Comparison of ENCODE assay signal across 24 mouse cellular contexts in genomic region chr4:54162308-54162707, GRCm38 (mm10).
DNase-seq lines count a peak whose midpoint lies in the region; ATAC-seq and TF ChIP-seq lines count a peak whose summit lies in the region.
"Had no signal": no experiment of that assay in that cellular context is flagged by ENCODE, and none has a peak within 500 bp of the region (broad histone marks: within the 10 kb centered on the region; RNA-seq: fewer than 3 reads in every experiment).

No protein-coding gene starts in this region.

- H3K9ac ChIP-seq in forebrain, embryonic 13.5 days = no peak overlapping the region
- no peak overlapping the region for H3K9ac ChIP-seq in forebrain, embryonic 12.5 days
- H3K9ac ChIP-seq in kidney, postnatal 0 days (ENCODE audit: low read depth, low read length) = no peak overlapping the region
- 0 out of 2 replicates have a peak overlapping the region, but pooled peaks have one; percentile 15 for H3K9ac ChIP-seq in forebrain, embryonic 15.5 days (replicated peaks)
- no peak overlapping the region for H3K9ac ChIP-seq in midbrain, postnatal 0 days (replicated peaks; ENCODE audit: low read length, poor library complexity, severe bottlenecking)
- H3K9ac ChIP-seq: embryonic facial prominence, embryonic 15.5 days; heart, embryonic 13.5 days; hindbrain, embryonic 12.5 days; limb, embryonic 13.5 days; liver, embryonic 13.5 days had no signal

- H3K4me3 ChIP-seq in forebrain, embryonic 13.5 days = no peak overlapping the region
- H3K4me3 ChIP-seq in forebrain, embryonic 12.5 days (replicated peaks) = no peak overlapping the region
- no peak overlapping the region for H3K4me3 ChIP-seq in kidney, postnatal 0 days (replicated peaks; ENCODE audit: low read depth, low read length)
- H3K4me3 ChIP-seq in forebrain, embryonic 15.5 days = no peak overlapping the region
- no peak overlapping the region for H3K4me3 ChIP-seq in midbrain, postnatal 0 days (ENCODE audit: low read depth, low read length)
- H3K4me3 ChIP-seq: embryonic facial prominence, embryonic 15.5 days; heart, embryonic 13.5 days; hindbrain, embryonic 12.5 days; limb, embryonic 13.5 days; liver, embryonic 13.5 days had no signal

- ATAC-seq in forebrain, embryonic 13.5 days = peak; percentile 43; the same call in 1 of the 2 replicates
- no peak for ATAC-seq in forebrain, embryonic 12.5 days (ENCODE audit: low FRiP score)
- no peak for ATAC-seq in kidney, postnatal 0 days (replicated peaks; ENCODE audit: low FRiP score, low read depth)
- ATAC-seq in forebrain, embryonic 15.5 days (replicated peaks) = 0 out of 2 replicates have a peak, but pooled peaks have one; percentile 41
- no peak for ATAC-seq in midbrain, postnatal 0 days (ENCODE audit: low FRiP score)
- ATAC-seq: CD4-positive, CD25-positive, alpha-beta regulatory T cell, adult 4 months had no signal

- WGBS in forebrain, embryonic 13.5 days = 43% methylated on average over 8 of the region's 8 CpGs
- 45% methylated on average over 8 of the region's 8 CpGs for WGBS in forebrain, embryonic 12.5 days
- 48% methylated on average over 8 of the region's 8 CpGs for WGBS in kidney, postnatal 0 days
- WGBS in forebrain, embryonic 15.5 days = 33% methylated on average over 8 of the region's 8 CpGs
- WGBS in midbrain, postnatal 0 days = 46% methylated on average over 8 of the region's 8 CpGs

- H3K27ac ChIP-seq in forebrain, embryonic 13.5 days = no peak overlapping the region
- no peak overlapping the region for H3K27ac ChIP-seq in forebrain, embryonic 12.5 days
- no peak overlapping the region for H3K27ac ChIP-seq in kidney, postnatal 0 days
- H3K27ac ChIP-seq in forebrain, embryonic 15.5 days (replicated peaks) = peak overlapping the region; percentile 54
- 0 out of 2 replicates have a peak overlapping the region, but pooled peaks have one; percentile 12 for H3K27ac ChIP-seq in midbrain, postnatal 0 days (ENCODE audit: low read depth, low read length)
- H3K27ac ChIP-seq: embryonic facial prominence, embryonic 15.5 days; heart, embryonic 13.5 days; hindbrain, embryonic 12.5 days; limb, embryonic 13.5 days; liver, embryonic 13.5 days had no signal

- H3K36me3 ChIP-seq in forebrain, embryonic 13.5 days (ENCODE audit: poor library complexity, severe bottlenecking) = no peaks in the 10 kb centered on the region
- H3K36me3 ChIP-seq in forebrain, embryonic 12.5 days (replicated peaks) = no peaks in the 10 kb centered on the region
- H3K36me3 ChIP-seq in kidney, postnatal 0 days (ENCODE audit: insufficient read depth, low read length) = no peaks in the 10 kb centered on the region
- no peaks in the 10 kb centered on the region for H3K36me3 ChIP-seq in forebrain, embryonic 15.5 days
- no peaks in the 10 kb centered on the region for H3K36me3 ChIP-seq in midbrain, postnatal 0 days (ENCODE audit: insufficient read depth, low read length)
- H3K36me3 ChIP-seq: embryonic facial prominence, embryonic 15.5 days; heart, embryonic 13.5 days; hindbrain, embryonic 12.5 days; limb, embryonic 13.5 days; liver, embryonic 13.5 days had no signal

- no peaks in the 10 kb centered on the region for H3K9me3 ChIP-seq in forebrain, embryonic 13.5 days (replicated peaks)
- H3K9me3 ChIP-seq in forebrain, embryonic 12.5 days = no peaks in the 10 kb centered on the region
- no peaks in the 10 kb centered on the region for H3K9me3 ChIP-seq in kidney, postnatal 0 days (replicated peaks; ENCODE audit: low read length)
- no peaks in the 10 kb centered on the region for H3K9me3 ChIP-seq in forebrain, embryonic 15.5 days
- H3K9me3 ChIP-seq in midbrain, postnatal 0 days (ENCODE audit: low read length) = no peaks in the 10 kb centered on the region
- H3K9me3 ChIP-seq: embryonic facial prominence, embryonic 15.5 days; heart, embryonic 13.5 days; hindbrain, embryonic 12.5 days; limb, embryonic 13.5 days; liver, embryonic 13.5 days had no signal

- no peak for TF ChIP-seq CTCF in kidney, postnatal 0 days (IDR thresholded peaks at IDR 0.05; ENCODE audit: low read depth)
- TF ChIP-seq CTCF in midbrain, postnatal 0 days (IDR thresholded peaks at IDR 0.05) = no peak

- H3K4me1 ChIP-seq in forebrain, embryonic 13.5 days = peaks cover 9% of the 10 kb centered on the region
- H3K4me1 ChIP-seq in forebrain, embryonic 12.5 days = peaks cover 8% of the 10 kb centered on the region
- H3K4me1 ChIP-seq in kidney, postnatal 0 days (replicated peaks; ENCODE audit: insufficient read depth, low read length) = no peaks in the 10 kb centered on the region
- peaks cover 9% of the 10 kb centered on the region; the same call in 1 of the 2 replicates for H3K4me1 ChIP-seq in forebrain, embryonic 15.5 days
- no peaks in the 10 kb centered on the region for H3K4me1 ChIP-seq in midbrain, postnatal 0 days (ENCODE audit: insufficient read depth, low read length)
- H3K4me1 ChIP-seq: heart, embryonic 13.5 days; liver, embryonic 13.5 days had no signal

- peak; percentile 20 for DNase-seq in kidney, postnatal 0 days (ENCODE audit: low spot score)
- DNase-seq in kidney, postnatal 10 days = no peak
- no peak for DNase-seq in midbrain, postnatal 0 days (ENCODE audit: low spot score)
- no peak for DNase-seq in layer of hippocampus, adult 18-20 months (ENCODE audit: low spot score in 2 of 2)
- DNase-seq: adrenal gland, postnatal 14 days; cerebellum, adult 8-10 months; cerebellum, postnatal 36 days; embryo, embryonic 11 days; gastrocnemius, postnatal 10 days; heart, postnatal 14 days; kidney, adult 8-10 months; liver, embryonic 13.5 days; lung, adult 2 months; lung, postnatal 14 days; right cerebral cortex, adult 18-20 months; thymus, postnatal 14 days had no signal

- H3K4me2 ChIP-seq in forebrain, embryonic 13.5 days = no peak overlapping the region
- H3K4me2 ChIP-seq in forebrain, embryonic 12.5 days = no peak overlapping the region
- no peak overlapping the region for H3K4me2 ChIP-seq in kidney, postnatal 0 days (ENCODE audit: low read length)
- no peak overlapping the region for H3K4me2 ChIP-seq in forebrain, embryonic 15.5 days (replicated peaks)
- H3K4me2 ChIP-seq in midbrain, postnatal 0 days (ENCODE audit: low read depth, low read length, poor library complexity, severe bottlenecking) = no peak overlapping the region
- H3K4me2 ChIP-seq: embryonic facial prominence, embryonic 15.5 days; heart, embryonic 13.5 days; hindbrain, embryonic 12.5 days; limb, embryonic 13.5 days; liver, embryonic 13.5 days had no signal

- H3K27me3 ChIP-seq in forebrain, embryonic 13.5 days = no peaks in the 10 kb centered on the region
- H3K27me3 ChIP-seq in forebrain, embryonic 12.5 days = no peaks in the 10 kb centered on the region
- no peaks in the 10 kb centered on the region for H3K27me3 ChIP-seq in kidney, postnatal 0 days (ENCODE audit: insufficient read depth, low read length)
- H3K27me3 ChIP-seq in forebrain, embryonic 15.5 days = no peaks in the 10 kb centered on the region
- H3K27me3 ChIP-seq in midbrain, postnatal 0 days (ENCODE audit: insufficient read depth, low read length) = no peaks in the 10 kb centered on the region
- H3K27me3 ChIP-seq: embryonic facial prominence, embryonic 15.5 days; heart, embryonic 13.5 days; hindbrain, embryonic 12.5 days; limb, embryonic 13.5 days; liver, embryonic 13.5 days had no signal

Comparison
In these comparisons a context has a peak if more than half of its experiments do, and no peak if none do; other contexts are left out.
1. ATAC-seq: peak in forebrain, embryonic 13.5 days (single experiment) and forebrain, embryonic 15.5 days (single experiment); none in forebrain, embryonic 12.5 days (single experiment), kidney, postnatal 0 days (single experiment) and midbrain, postnatal 0 days (single experiment).
2. H3K27ac ChIP-seq: peak in forebrain, embryonic 15.5 days (single experiment) and midbrain, postnatal 0 days (single experiment); none in forebrain, embryonic 13.5 days (single experiment), forebrain, embryonic 12.5 days (single experiment) and kidney, postnatal 0 days (single experiment).